Mouse (Mus musculus) central nervous system, embryonic 14 days (tissue): ENCODE results near the gene Hoxd10. TPM values are rescaled to one million over a fixed set of nuclear protein-coding genes. Genes with fewer than 3 reads are reported as not detected.

Experiments
- polyA plus RNA-seq: library from polyadenylated mRNA; depleted of rRNA; stranded (reverse); fragments of >200 nt; gene quantifications from 2 replicates; pipeline ENCODE4 v1.2.3, GENCODE M21; 2012; rRNA removed

Gene Hoxd10
- polyA plus RNA-seq: not detected in 2 replicates

GRCm38 (mm10) chr2:74691022-74691951 is at the start of gene Hoxd10:
Gene Hoxd10, plus strand, starts transcription at chr2:74691924.

GRCm38 (mm10) chr2:74659507-74660005 is 32.2 kb upstream of the Hoxd10 start, which contains the start of gene Evx2:
Gene Evx2, minus strand, starts transcription at chr2:74659557.

GRCm38 (mm10) chr2:74667842-74668357 is 23.8 kb upstream of the Hoxd10 start, which contains the start of gene Hoxd13:
Gene Hoxd13, plus strand, starts transcription at chr2:74668310.

GRCm38 (mm10) chr2:74674881-74675665 is 16.7 kb upstream of the Hoxd10 start, which contains the start of gene Hoxd12:
Gene Hoxd12, plus strand, starts transcription at chr2:74675013.

GRCm38 (mm10) chr2:74678891-74679595 is 12.7 kb upstream of the Hoxd10 start, which contains the start of gene Hoxd11:
Gene Hoxd11, plus strand, starts transcription at chr2:74679557.

GRCm38 (mm10) chr2:74697567-74698121 is 5.9 kb downstream of the Hoxd10 start, which contains the start of gene Hoxd9:
Gene Hoxd9, plus strand, starts transcription at chr2:74697727.

GRCm38 (mm10) chr2:74704393-74704998 is 12.8 kb downstream of the Hoxd10 start, which contains the start of gene Hoxd8:
Gene Hoxd8, plus strand, starts transcription at chr2:74704615.

GRCm38 (mm10) chr2:74711721-74712621 is 20.2 kb downstream of the Hoxd10 start, which contains the start of the genes Hoxd3 and Hoxd4:
Gene Hoxd3, plus strand, starts transcription at chr2:74711927.
Gene Hoxd4, plus strand, starts transcription at chr2:74711929.

GRCm38 (mm10) chr2:74726551-74726950 is 34.8 kb downstream of the Hoxd10 start, which contains the start of gene Gm28230:
Gene Gm28230, plus strand, starts transcription at chr2:74726728.

Other genes with a start within 250 kb of the Hoxd10 start
- gene Lnpk, start 112.5 kb upstream of the Hoxd10 start, polyA plus RNA-seq: 28.4 and 28.5 TPM in 2 replicates
- gene Evx2, start 32.4 kb upstream of the Hoxd10 start, polyA plus RNA-seq: 1.7 and 3.1 TPM in 2 replicates
- gene Hoxd13, start 23.6 kb upstream of the Hoxd10 start, polyA plus RNA-seq: 0.05 and 0.16 TPM in 2 replicates
- gene Hoxd12, start 16.9 kb upstream of the Hoxd10 start, polyA plus RNA-seq: not detected in 2 replicates
- gene Hoxd11, start 12.4 kb upstream of the Hoxd10 start, polyA plus RNA-seq: not detected in 2 replicates
- gene Hoxd9, start 5.8 kb downstream of the Hoxd10 start, polyA plus RNA-seq: 0.14 and 0.51 TPM in 2 replicates
- 1.2 and 1.9 TPM in 2 replicates for gene Hoxd8, start 12.7 kb downstream of the Hoxd10 start, polyA plus RNA-seq
- 20.4 and 36.2 TPM in 2 replicates for gene Hoxd3, start 20.0 kb downstream of the Hoxd10 start, polyA plus RNA-seq
- gene Hoxd4, start 20.0 kb downstream of the Hoxd10 start, polyA plus RNA-seq: 5.3 and 6.0 TPM in 2 replicates
- gene Gm28230, start 34.8 kb downstream of the Hoxd10 start, polyA plus RNA-seq: 1.6 and 3.1 TPM in 2 replicates
- 0.45 and 2.4 TPM in 2 replicates for gene Hoxd1, start 71.1 kb downstream of the Hoxd10 start, polyA plus RNA-seq
- 99.8 and 109 TPM in 2 replicates for gene Mtx2, start 133.9 kb downstream of the Hoxd10 start, polyA plus RNA-seq